Mouse (Mus musculus) C2C12 (cell line): ENCODE measurements around the gene Tfpi2.

Experiments
- CTCF ChIP-seq: IDR thresholded peaks from one replicate; pipeline ENCODE4 v1.5.1; 2011; ENCODE audit not compliant: control insufficient read depth, insufficient read depth, insufficient read length
- USF1 ChIP-seq: IDR thresholded peaks from one replicate; pipeline ENCODE4 v1.6.1; 2011; ENCODE audit warnings: low read depth, mild to moderate bottlenecking, control low read depth, moderate library complexity

GRCm38 (mm10) chr6:4003890-4004306, 15.2 kb upstream of the Tfpi2 start, which contains the start of gene Gng11:
- TF ChIP-seq USF1 (no peak), CTCF (no peak)
